Mouse (Mus musculus) cerebellum, postnatal 14 days (tissue): ENCODE measurements around the gene Sh2b2.

ENCODE experiments used
- DNase-seq, 2 experiments: peaks; one replicate each; pipeline ENCODE4 v3.0.0; 2021; ENCODE audit warnings: mixed read lengths in 2 of 2

Gene Sh2b2

GRCm38 (mm10) chr5:136246452-136246838 lies at the start of gene Sh2b2:
Gene Sh2b2, minus strand, starts transcription at chr5:136246556.
- DNase-seq: no peak

GRCm38 (mm10) chr5:136292971-136293418 lies 46.6 kb upstream of the Sh2b2 start:
- no peak for DNase-seq

GRCm38 (mm10) chr5:136292361-136292760 lies 46.0 kb upstream of the Sh2b2 start:
- DNase-seq: no peak

GRCm38 (mm10) chr5:136291562-136291961 lies 45.2 kb upstream of the Sh2b2 start:
- DNase-seq: peak; percentile 29 to 38

GRCm38 (mm10) chr5:136289776-136290175 lies 43.4 kb upstream of the Sh2b2 start:
- DNase-seq: no peak

- DNase-seq: peak; percentile 31 to 34
Observed at GRCm38 (mm10) chr5:136288351-136289081, 42.2 kb upstream of the Sh2b2 start.

GRCm38 (mm10) chr5:136286566-136286965 lies 40.2 kb upstream of the Sh2b2 start:
- DNase-seq: no peak

- DNase-seq: no peak
Observed at GRCm38 (mm10) chr5:136285106-136285505, 38.8 kb upstream of the Sh2b2 start.

GRCm38 (mm10) chr5:136281351-136281750 lies 35.0 kb upstream of the Sh2b2 start:
- DNase-seq: peak; percentile 59 to 60

- DNase-seq: no peak
Observed at GRCm38 (mm10) chr5:136274739-136275138, 28.4 kb upstream of the Sh2b2 start.

- DNase-seq: no peak
Observed at GRCm38 (mm10) chr5:136269937-136270336, 23.6 kb upstream of the Sh2b2 start.

GRCm38 (mm10) chr5:136266077-136266476 lies 19.7 kb upstream of the Sh2b2 start:
- no peak for DNase-seq

- no peak for DNase-seq
Observed at GRCm38 (mm10) chr5:136263342-136263741, 17.0 kb upstream of the Sh2b2 start.

- DNase-seq: peak; percentile 78 to 83
Observed at GRCm38 (mm10) chr5:136258919-136259318, 12.6 kb upstream of the Sh2b2 start.

- DNase-seq: peak; percentile 88 to 90
Observed at GRCm38 (mm10) chr5:136252899-136253298, 6.5 kb upstream of the Sh2b2 start.

- peak; percentile 34 to 57 for DNase-seq
Observed at GRCm38 (mm10) chr5:136251004-136251403, 4.6 kb upstream of the Sh2b2 start.

GRCm38 (mm10) chr5:136248441-136248840 lies 2.1 kb upstream of the Sh2b2 start:
- no peak for DNase-seq

- DNase-seq: no peak
Observed at GRCm38 (mm10) chr5:136245541-136246451, 560 bp downstream of the Sh2b2 start.

- peak; percentile 86 to 88 for DNase-seq
Observed at GRCm38 (mm10) chr5:136244762-136245540, 1.4 kb downstream of the Sh2b2 start.

GRCm38 (mm10) chr5:136243851-136244761 lies 2.2 kb downstream of the Sh2b2 start:
- peak; percentile 46 to 57 for DNase-seq

- DNase-seq: no peak
Observed at GRCm38 (mm10) chr5:136241161-136241560, 5.2 kb downstream of the Sh2b2 start.

- DNase-seq: no peak
Observed at GRCm38 (mm10) chr5:136240381-136240780, 6.0 kb downstream of the Sh2b2 start.
